In genomic region chr2:57148231-57148630, GRCm38 (mm10) we compare ENCODE assay signal across 24 mouse cellular contexts. TPM values are rescaled to one million over a fixed set of nuclear protein-coding genes. Genes with fewer than 3 reads are reported as not detected.
A peak's percentile ranks its signal among the peaks of the same experiment; 100 is the strongest.
DNase-seq lines count a peak whose midpoint lies in the region; ATAC-seq lines count a peak whose summit lies in the region.
"Had no signal": no experiment of that assay in that cellular context is flagged by ENCODE, and none has a peak within 500 bp of the region (broad histone marks: within the 10 kb centered on the region; RNA-seq: fewer than 3 reads in every experiment).

No protein-coding gene starts in this region.

- DNase-seq in cerebellum, postnatal 25 days: peak; percentile 27 to 33
- DNase-seq in cerebellum, adult 11-12 months: no peak
- DNase-seq in lung, postnatal 25 days (ENCODE audit: low spot score): peak; percentile 14
- no peak for DNase-seq in lung, postnatal 10 days
- DNase-seq in gonadal fat pad, adult 2 months (ENCODE audit: low read depth): peak; percentile 37
- DNase-seq in midbrain, embryonic 11.5 days (ENCODE audit: low spot score, missing footprints): no peak
- DNase-seq: adrenal gland, adult 2 months; adrenal gland, postnatal 14 days; cerebellum, adult 11 months; cerebellum, adult 9-11 months; gastrocnemius, postnatal 25 days; heart, adult 2 months; heart, postnatal 14 days; heart, postnatal 4 days had no signal

- no peaks in the 10 kb centered on the region for H3K27me3 ChIP-seq in midbrain, embryonic 11.5 days (ENCODE audit: control insufficient read depth, insufficient read depth, low read length)
- H3K27me3 ChIP-seq: embryonic facial prominence, embryonic 12.5 days; embryonic facial prominence, embryonic 15.5 days; forebrain, embryonic 12.5 days; forebrain, embryonic 15.5 days; heart, embryonic 13.5 days had no signal

- H3K9me3 ChIP-seq in midbrain, embryonic 11.5 days (ENCODE audit: control insufficient read depth, low read length): no peaks in the 10 kb centered on the region
- H3K9me3 ChIP-seq: embryonic facial prominence, embryonic 12.5 days; embryonic facial prominence, embryonic 15.5 days; forebrain, embryonic 12.5 days; forebrain, embryonic 15.5 days; heart, embryonic 10.5 days; heart, embryonic 13.5 days had no signal

- H3K36me3 ChIP-seq in midbrain, embryonic 11.5 days (ENCODE audit: control insufficient read depth, insufficient read depth, low read length): no peaks in the 10 kb centered on the region
- H3K36me3 ChIP-seq: embryonic facial prominence, embryonic 12.5 days; embryonic facial prominence, embryonic 15.5 days; forebrain, embryonic 12.5 days; forebrain, embryonic 15.5 days; heart, embryonic 10.5 days; heart, embryonic 13.5 days had no signal

- 92% methylated on average over 2 of the region's 2 CpGs for WGBS in midbrain, embryonic 11.5 days

- ATAC-seq in midbrain, embryonic 11.5 days (ENCODE audit: low FRiP score): no peak
- ATAC-seq: CD4-positive, CD25-positive, alpha-beta regulatory T cell, adult 4 months; forebrain, embryonic 15.5 days; hindbrain, postnatal 0 days; inflammation-experienced regulatory T-cells, adult 6 months had no signal

- H3K4me3 ChIP-seq in midbrain, embryonic 11.5 days (ENCODE audit: low read depth, low read length): no peak overlapping the region
- H3K4me3 ChIP-seq: embryonic facial prominence, embryonic 12.5 days; embryonic facial prominence, embryonic 15.5 days; forebrain, embryonic 12.5 days; forebrain, embryonic 15.5 days; heart, adult 2 months; heart, embryonic 10.5 days; heart, embryonic 13.5 days had no signal

- H3K4me2 ChIP-seq in midbrain, embryonic 11.5 days: no peak overlapping the region
- H3K4me2 ChIP-seq: embryonic facial prominence, embryonic 12.5 days; embryonic facial prominence, embryonic 15.5 days; forebrain, embryonic 12.5 days; forebrain, embryonic 15.5 days; heart, embryonic 13.5 days; hindbrain, embryonic 14.5 days had no signal

- no peak overlapping the region for H3K9ac ChIP-seq in midbrain, embryonic 11.5 days (ENCODE audit: low read length)
- H3K9ac ChIP-seq: embryonic facial prominence, embryonic 12.5 days; embryonic facial prominence, embryonic 15.5 days; forebrain, embryonic 12.5 days; forebrain, embryonic 15.5 days; heart, embryonic 13.5 days; hindbrain, embryonic 14.5 days had no signal

- no peak overlapping the region for H3K27ac ChIP-seq in midbrain, embryonic 11.5 days (ENCODE audit: low read depth, low read length)
- H3K27ac ChIP-seq: embryonic facial prominence, embryonic 12.5 days; embryonic facial prominence, embryonic 15.5 days; forebrain, embryonic 12.5 days; forebrain, embryonic 15.5 days; heart, adult 2 months; heart, embryonic 10.5 days; heart, embryonic 13.5 days; hindbrain, embryonic 14.5 days; hindbrain, postnatal 0 days had no signal

- H3K4me1 ChIP-seq in midbrain, embryonic 11.5 days (ENCODE audit: control insufficient read depth, insufficient read depth, low read length): no peaks in the 10 kb centered on the region
- H3K4me1 ChIP-seq: embryonic facial prominence, embryonic 12.5 days; embryonic facial prominence, embryonic 15.5 days; forebrain, embryonic 12.5 days; forebrain, embryonic 15.5 days; heart, embryonic 10.5 days; heart, embryonic 13.5 days had no signal

RNA-seq across cellular contexts. Expression of gene Nr4a2, which starts 24.4 kb away (rescaled TPM):
- polyA plus RNA-seq in gonadal fat pad, adult 2 months (2012; rRNA removed): 0.74 and 1.6 TPM in 2 replicates
- 16.9 and 17.4 TPM in 2 replicates for polyA plus RNA-seq in midbrain, embryonic 11.5 days (2014; fragmentation: Nextera tagmentation; extraction: Ambion mirVana)

Comparison
In these comparisons a context has a peak if more than half of its experiments do, and no peak if none do; other contexts are left out.
1. DNase-seq: peak in cerebellum, postnatal 25 days (2 of 2), lung, postnatal 25 days (single experiment) and gonadal fat pad, adult 2 months (single experiment); none in cerebellum, adult 11-12 months (single experiment), lung, postnatal 10 days (single experiment) and midbrain, embryonic 11.5 days (single experiment).